Mouse (Mus musculus): ENCODE measurements around the gene Ctnna2.

Ctnna2 gene

DNA sequence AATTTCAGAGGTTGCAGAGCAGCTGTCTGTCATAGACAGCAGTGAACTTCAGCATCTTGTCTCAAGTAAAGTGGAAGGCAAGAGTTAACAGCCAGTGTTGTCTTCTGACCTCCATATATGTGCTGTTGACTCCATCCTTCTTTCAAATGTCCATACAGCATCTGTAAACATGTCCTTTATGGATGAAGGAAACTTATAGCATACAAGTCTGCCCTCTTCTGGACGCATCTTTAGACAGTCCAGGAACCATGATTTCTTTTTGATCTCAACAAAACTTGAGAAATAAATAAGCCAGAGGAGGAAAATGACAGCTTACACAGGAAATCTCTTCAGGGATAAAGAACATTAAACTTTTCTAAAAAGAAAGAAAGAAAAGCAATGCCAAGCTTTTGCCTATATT, 400.9 kb downstream of the Ctnna2 start:
- peak; percentile 52 for DNase-seq

GRCm38 (mm10) chr6:77577585-77577984, 401.9 kb downstream of the Ctnna2 start:
- DNase-seq, result no peak

- DNase-seq, result peak; percentile 67
These were observed 406.9 kb downstream of the Ctnna2 start for GRCm38 (mm10) chr6:77572614-77573013.

GRCm38 (mm10) chr6:77569851-77570250, 409.6 kb downstream of the Ctnna2 start:
- DNase-seq, result peak; percentile 73

GRCm38 (mm10) chr6:77556181-77556580, 423.3 kb downstream of the Ctnna2 start:
- DNase-seq, result no peak

GRCm38 (mm10) chr6:77537055-77537807, 442.3 kb downstream of the Ctnna2 start:
- peak; percentile 15 for DNase-seq

DNA sequence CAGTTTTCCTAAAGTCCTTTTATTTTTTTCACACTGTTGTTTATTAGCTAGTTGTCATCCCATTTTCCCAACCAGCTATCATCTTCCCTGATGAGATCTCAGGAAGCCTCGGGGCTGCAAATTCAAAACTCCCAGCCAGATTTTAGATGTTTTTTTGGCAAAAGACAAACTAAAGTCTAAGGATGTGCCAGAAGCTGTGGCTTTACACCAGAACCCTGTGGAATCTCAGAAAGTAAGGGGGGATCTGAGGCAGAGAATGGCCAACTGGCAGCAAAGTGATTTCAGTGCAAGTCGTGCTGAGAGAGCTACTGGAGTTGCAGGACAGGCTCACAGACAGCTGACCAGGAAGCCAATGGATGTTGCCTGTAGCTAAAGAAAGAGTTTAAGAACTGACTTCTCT, 451.9 kb downstream of the Ctnna2 start:
- DNase-seq, result no peak

- peak; percentile 52 for DNase-seq
These were observed 457.7 kb downstream of the Ctnna2 start for GRCm38 (mm10) chr6:77521836-77522235.

DNA sequence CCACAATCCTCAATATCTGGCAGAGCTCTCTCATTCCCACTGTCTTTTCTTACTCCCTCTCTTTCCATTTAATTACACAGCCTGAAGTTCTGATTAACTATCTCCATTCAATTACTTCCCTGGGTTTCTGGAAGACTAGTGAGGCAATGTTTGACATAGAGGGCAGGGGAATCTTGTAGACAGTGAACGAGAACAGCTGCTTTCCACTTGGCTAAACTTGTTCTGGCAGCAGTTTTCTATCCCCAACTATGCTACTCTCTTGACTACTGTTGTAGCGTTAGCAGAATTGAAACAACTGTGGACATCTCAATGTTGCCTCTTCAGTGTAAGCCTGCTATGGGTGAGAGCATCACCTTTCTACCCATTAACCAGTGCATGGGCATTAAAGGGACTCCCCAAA, 463.0 kb downstream of the Ctnna2 start:
- DNase-seq, result no peak

DNA sequence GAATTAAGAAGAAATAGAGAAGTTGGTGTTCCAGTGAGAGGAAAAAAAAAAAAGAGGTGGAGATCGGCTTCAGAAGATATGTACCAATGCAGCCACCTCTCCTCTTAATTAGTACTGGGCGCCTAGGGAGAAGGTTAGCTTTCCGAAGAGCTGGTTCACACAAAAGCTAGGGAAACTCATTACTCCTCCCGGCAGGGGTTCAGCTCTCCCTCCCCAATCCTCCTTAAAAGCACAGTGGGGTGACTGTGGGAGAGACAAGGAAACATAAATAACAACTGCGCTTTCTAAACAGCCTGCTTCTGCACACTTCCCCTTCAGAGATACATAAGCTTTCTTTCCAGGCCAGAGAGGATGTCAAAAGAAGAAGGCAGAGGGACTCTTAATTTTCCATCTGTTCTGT, 467.7 kb downstream of the Ctnna2 start:
- DNase-seq, result peak; percentile 40

DNA sequence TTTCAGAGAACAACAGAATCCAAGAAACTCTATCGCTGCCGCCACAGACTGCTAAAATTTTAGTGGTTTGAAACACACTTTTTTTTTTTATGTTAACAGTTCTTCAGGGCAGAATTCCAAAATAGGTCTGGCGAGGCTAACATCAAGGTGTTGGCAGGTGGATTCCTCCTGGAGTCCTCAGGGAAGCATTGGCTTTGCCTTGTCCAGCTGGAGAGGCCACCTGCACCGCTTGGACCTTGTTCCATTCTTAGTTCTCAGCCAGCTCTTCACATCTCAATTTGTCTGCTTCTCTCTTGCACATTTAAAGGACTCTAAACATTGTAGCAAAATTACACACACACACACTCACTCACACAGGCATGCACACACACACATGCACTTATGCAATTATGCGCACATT, 487.8 kb downstream of the Ctnna2 start:
- DNase-seq, result no peak

- no peak for DNase-seq
These were observed 492.8 kb downstream of the Ctnna2 start for GRCm38 (mm10) chr6:77486658-77487057.

DNA sequence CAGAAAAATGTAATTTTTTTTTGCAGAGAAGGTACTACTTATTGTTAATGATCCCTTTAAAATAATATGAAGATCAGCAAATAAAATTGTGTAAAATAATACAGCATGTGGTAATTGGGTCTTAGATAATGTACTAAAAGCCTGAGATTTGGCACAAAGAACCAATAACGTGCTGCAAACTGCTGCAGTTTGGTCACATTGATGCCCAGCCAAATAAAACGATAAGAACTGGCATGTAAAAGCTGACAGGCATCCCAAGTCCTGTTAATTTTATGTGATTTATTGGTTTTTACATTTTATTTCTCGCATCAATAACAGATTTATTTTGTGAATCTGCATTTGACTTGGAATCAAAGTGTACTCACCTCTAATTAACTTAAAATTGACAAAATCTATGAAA, 497.4 kb downstream of the Ctnna2 start:
- no peak for DNase-seq

GRCm38 (mm10) chr6:77475354-77475753, 504.1 kb downstream of the Ctnna2 start:
- DNase-seq, result no peak

GRCm38 (mm10) chr6:77473256-77473655, 506.2 kb downstream of the Ctnna2 start:
- no peak for DNase-seq

DNA sequence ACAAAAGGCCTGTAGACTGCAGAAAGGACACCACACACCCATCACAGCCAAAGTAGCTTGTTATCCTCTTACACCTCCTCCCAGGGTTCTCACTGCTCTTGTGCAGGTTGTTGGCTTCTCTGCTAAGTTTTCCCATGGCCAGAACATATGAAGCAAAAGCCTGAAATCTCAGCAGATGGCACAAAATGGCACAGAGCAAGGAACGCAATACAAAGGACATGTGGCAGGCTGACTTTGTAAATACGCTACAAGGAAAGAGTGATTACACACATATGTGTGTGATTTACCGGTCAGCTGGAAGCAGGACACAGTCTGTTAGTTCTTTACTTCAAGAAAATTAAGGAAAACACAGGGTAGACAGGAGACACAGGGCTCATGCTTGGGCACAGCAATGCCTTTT, 511.4 kb downstream of the Ctnna2 start:
- no peak for DNase-seq

DNA sequence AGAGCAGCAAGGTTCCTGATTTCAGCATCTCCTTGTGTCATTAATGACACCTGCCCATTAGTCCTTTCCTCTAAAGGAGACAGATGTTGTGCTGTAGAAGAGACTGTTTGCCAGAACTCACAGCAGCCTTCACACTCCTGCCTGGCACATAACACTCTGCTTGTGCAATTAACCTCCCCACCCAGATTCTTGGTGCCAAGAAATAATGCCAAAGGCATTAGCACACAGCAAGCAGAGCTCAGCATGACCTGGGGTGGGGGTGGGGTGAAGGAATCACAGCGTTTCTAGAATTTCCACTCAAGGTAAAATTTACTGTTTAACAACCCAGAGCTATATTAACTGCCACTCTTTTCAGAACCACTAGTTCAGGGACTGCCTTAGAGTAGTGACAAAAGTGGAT, 516.8 kb downstream of the Ctnna2 start:
- no peak for DNase-seq

DNA sequence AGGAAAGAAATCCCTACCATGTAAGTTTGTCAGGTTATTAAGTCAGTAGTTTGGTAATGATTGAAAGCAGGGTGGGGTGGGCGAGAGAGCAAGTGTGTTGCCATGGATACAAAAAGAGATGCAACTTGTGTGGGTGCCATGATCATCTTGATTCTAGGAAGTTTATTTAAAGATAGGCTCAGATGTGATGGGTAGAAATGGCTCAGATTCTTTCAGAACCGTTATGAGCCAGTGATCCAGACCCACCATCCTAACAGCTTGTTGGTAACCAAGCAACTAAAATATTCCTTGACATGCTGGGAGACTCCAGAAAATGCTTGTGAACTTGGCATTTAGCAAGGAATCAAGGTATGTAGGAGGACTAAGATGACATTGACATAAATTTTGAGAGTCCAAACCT, 521.6 kb downstream of the Ctnna2 start:
- no peak for DNase-seq

DNA sequence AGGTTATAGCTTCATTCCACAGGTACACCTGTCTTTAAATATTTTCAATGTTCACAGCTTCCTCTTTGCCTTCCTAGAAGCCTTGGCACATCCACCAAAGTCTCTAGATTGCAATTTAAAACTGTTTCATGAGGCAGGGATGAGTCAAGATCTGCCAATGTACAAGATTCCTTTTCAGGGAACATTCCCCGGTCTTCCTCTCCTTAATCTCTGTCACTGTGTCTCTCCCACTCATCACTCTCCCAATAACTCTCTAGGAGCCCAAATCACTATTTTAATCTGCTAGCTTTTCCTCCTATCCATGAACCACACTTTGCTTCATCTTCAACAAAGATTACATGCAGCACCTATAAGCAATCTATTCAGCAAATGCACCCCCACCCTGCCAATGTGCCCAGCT, 532.6 kb downstream of the Ctnna2 start:
- no peak for DNase-seq

GRCm38 (mm10) chr6:77443906-77444305, 535.6 kb downstream of the Ctnna2 start:
- DNase-seq, result no peak

- DNase-seq, result no peak
These were observed 538.4 kb downstream of the Ctnna2 start for GRCm38 (mm10) chr6:77441051-77441450.

- no peak for DNase-seq
These were observed 549.1 kb downstream of the Ctnna2 start for GRCm38 (mm10) chr6:77430381-77430780.

GRCm38 (mm10) chr6:77425746-77426145, 553.8 kb downstream of the Ctnna2 start:
- no peak for DNase-seq

- DNase-seq, result no peak
These were observed 554.7 kb downstream of the Ctnna2 start for GRCm38 (mm10) chr6:77424826-77425225.

DNA sequence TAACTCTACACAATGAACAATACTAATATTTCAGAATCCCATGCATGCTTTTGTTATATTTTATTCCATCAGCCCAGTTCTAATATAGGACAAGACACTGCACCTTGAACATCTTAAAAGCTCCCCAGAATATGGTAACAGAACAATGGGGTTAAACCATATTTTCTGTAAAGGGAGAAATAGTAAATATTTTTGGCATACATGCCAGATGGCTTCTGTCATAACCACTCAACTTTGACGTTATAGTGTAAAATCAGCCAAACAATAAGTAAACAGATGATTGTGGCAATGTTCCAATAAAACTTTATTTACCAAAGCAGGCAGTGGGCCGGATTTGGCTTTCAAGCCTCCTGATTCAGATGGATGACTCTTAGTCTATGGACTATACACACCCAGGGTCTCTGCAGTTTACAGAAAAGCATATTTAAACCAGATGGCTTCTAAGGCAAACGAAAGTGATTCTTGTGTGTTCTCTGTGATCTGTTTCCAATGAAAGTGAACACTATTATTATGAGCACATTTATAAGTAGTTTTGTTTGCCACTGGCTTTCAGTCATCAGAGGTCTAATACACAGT, 557.8 kb downstream of the Ctnna2 start:
- no peak for DNase-seq
